Mouse (Mus musculus) limb, embryonic 14.5 days (tissue): ENCODE data around the gene Hist1h2ap. TPM values are rescaled to one million over a fixed set of nuclear protein-coding genes. Genes with fewer than 3 reads are reported as not detected.
"Not testable (repeated sequence)": the region's sequence is repeated elsewhere in the genome, so short reads cannot be mapped to it uniquely, and the experiment has no call there.

ENCODE experiments used
- ATAC-seq: fragments of 200-750 bp; cut with Nextera tagmentation; 2 replicates; pipeline ENCODE4 v1.8.0; 2017; ENCODE audit warnings: low read depth, moderate number of reproducible peaks, moderate TSS enrichment; ENCODE audit not compliant: low FRiP score
- DNase-seq: peaks from one replicate; pipeline ENCODE4 v3.0.0-alpha.2; 2015; ENCODE audit warnings: low spot score
- H3K27ac ChIP-seq: fragments of 300-500 bp; sonication (generic); replicated peaks from 2 replicates; pipeline ENCODE4 v1.5.1; 2014; ENCODE audit warnings: low read depth, mild to moderate bottlenecking, low read length, moderate library complexity, mixed read lengths
- H3K27me3 ChIP-seq: fragments of 300-500 bp; sonication (generic); 2 replicates; pipeline ENCODE4 v1.6.1; 2014; ENCODE audit warnings: low read length, mixed read lengths; ENCODE audit not compliant: control insufficient read depth, insufficient read depth
- H3K36me3 ChIP-seq: fragments of 300-500 bp; sonication (generic); 2 replicates; pipeline ENCODE4 v1.6.1; 2014; ENCODE audit warnings: mild to moderate bottlenecking, low read length, moderate library complexity, mixed read lengths; ENCODE audit not compliant: control insufficient read depth, insufficient read depth
- H3K4me1 ChIP-seq: fragments of 300-500 bp; sonication (generic); 2 replicates; pipeline ENCODE4 v1.6.1; 2014; ENCODE audit warnings: antibody characterized with exemption, low read length, mixed read lengths; ENCODE audit not compliant: control insufficient read depth, insufficient read depth
- H3K4me2 ChIP-seq: fragments of 300-500 bp; sonication (generic); replicated peaks from 2 replicates; pipeline ENCODE4 v1.6.1; 2014; ENCODE audit warnings: low read depth, mild to moderate bottlenecking, low read length, moderate library complexity; ENCODE audit not compliant: severe bottlenecking
- H3K4me3 ChIP-seq: fragments of 300-500 bp; sonication (generic); replicated peaks from 2 replicates; pipeline ENCODE4 v1.5.1; 2014; ENCODE audit warnings: low read length
- H3K9ac ChIP-seq: fragments of 300-500 bp; sonication (generic); 2 replicates; pipeline ENCODE4 v1.6.1; 2014; ENCODE audit warnings: mild to moderate bottlenecking, low read depth, low read length, moderate library complexity; ENCODE audit not compliant: severe bottlenecking
- H3K9me3 ChIP-seq: fragments of 300-500 bp; sonication (generic); 2 replicates; pipeline ENCODE4 v1.6.1; 2016; ENCODE audit warnings: low read length; ENCODE audit not compliant: control insufficient read depth
- POLR2A ChIP-seq: fragments of 200-500 bp; IDR thresholded peaks from 2 replicates; pipeline ENCODE4 v1.8.0; 2012; ENCODE audit warnings: inconsistent platforms, mild to moderate bottlenecking, moderate library complexity, borderline replicate concordance; ENCODE audit not compliant: insufficient read depth, insufficient read length; ENCODE audit errors: extremely low read depth
- WGBS: fragments of 180-500 bp; shearing (Covaris S2); extraction: QIAGEN DNeasy Blood & Tissue Kit; methylation state at CpG from one replicate; pipeline ENCODE4 v1.1.7; 2014; 5-methylcytosine and 5-hydroxymethylcytosine counted together
- polyA plus RNA-seq, 2 experiments: library from polyadenylated mRNA; depleted of rRNA in 1 of 2; stranded (reverse) in 1 of 2; unstranded in 1 of 2; fragments of >200 nt; fragmentation: Nextera tagmentation in 1 of 2; extraction: Ambion mirVana in 1 of 2; gene quantifications; 2 replicates each; pipeline versions ENCODE4 v1.2.1 to v1.2.3; 2012 to 2014

Hist1h2ap gene
- polyA plus RNA-seq, 2 experiments: 60.6 to 3,378 TPM

DNA sequence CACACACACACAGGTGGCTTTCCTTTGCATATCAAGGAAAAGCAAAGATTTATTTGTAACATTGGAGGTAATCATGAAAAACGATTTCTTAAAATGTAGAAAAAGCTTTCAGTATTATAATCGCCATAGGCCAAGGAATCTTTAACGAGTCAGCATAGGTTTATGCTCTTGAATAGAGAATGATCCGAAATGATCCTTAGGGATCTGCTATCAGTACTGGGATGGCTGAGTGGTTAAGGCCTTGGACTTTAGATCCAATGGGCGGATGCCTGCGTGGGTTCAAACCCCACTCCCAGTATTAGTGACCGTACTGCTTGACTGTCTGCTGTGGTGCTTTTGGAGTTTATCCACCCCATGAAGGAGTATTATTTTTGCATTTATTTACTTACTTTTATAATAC is 37.7 kb downstream of the Hist1h2ap start:
- DNase-seq: no peak
- Histone ChIP-seq H3K4me3 (no peak overlapping the region), H3K27me3 (no peaks in the 10 kb centered on the region), H3K4me2 (no peak overlapping the region), H3K9me3 (no peaks in the 10 kb centered on the region), H3K9ac (no peak overlapping the region), H3K27ac (no peak overlapping the region), H3K36me3 (no peaks in the 10 kb centered on the region), H3K4me1 (0 out of 2 replicates have a peak, but pooled peaks cover 4% of the 10 kb centered on the region)
- TF ChIP-seq POLR2A: no peak
- WGBS: 87% methylated on average over 7 of the region's 7 CpGs
- ATAC-seq: no peak

DNA sequence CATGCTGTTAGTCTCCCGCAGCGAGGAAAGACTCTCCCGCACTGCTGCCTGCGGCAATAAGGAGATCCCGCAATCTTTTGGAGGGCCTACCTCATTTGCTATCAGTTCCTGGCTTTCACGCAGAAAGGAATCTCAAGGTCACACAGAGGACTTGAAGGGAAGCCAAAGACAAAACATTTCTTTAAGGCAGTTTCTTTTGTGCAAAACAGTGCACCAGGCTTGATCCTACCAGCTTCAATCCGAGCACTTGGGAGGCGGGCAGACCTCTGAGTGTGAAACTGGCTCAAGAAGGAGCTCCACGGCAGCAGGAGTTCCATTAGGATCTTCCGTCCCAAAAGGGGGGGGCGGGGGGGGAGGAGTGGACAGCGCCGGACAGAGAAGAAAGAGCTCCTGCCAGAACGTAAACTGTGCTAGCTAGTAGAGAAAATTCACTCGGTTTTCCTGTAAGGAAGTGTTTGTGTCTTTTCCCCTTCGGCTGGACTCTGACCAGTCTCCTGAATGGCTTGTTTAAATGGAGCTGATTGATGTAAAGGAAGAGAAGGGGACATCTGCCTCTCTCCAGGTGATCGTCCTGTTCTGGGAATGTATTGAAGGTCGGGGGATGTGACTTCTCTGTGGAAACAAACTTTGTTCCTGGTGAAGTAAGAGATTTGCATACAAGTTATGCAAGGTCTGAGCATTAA is 42.6 kb downstream of the Hist1h2ap start:
- no peak for TF ChIP-seq POLR2A
- no peak for ATAC-seq
- peaks cover 17% of the 10 kb centered on the region for H3K4me1 ChIP-seq
- H3K27me3 ChIP-seq: no peaks in the 10 kb centered on the region
- peak overlapping the region; percentile 27 for H3K4me2 ChIP-seq
- WGBS: 13% methylated on average over 17 of the region's 18 CpGs
- no peak overlapping the region; the same call in 1 of the 2 replicates for H3K27ac ChIP-seq
- H3K4me3 ChIP-seq: 0 out of 2 replicates have a peak overlapping the region, but pooled peaks have one; percentile 0
- peak overlapping the region; percentile 31; the same call in 1 of the 2 replicates for H3K9ac ChIP-seq
- H3K9me3 ChIP-seq: no peaks in the 10 kb centered on the region
- no peaks in the 10 kb centered on the region for H3K36me3 ChIP-seq
- no peak for DNase-seq

DNA sequence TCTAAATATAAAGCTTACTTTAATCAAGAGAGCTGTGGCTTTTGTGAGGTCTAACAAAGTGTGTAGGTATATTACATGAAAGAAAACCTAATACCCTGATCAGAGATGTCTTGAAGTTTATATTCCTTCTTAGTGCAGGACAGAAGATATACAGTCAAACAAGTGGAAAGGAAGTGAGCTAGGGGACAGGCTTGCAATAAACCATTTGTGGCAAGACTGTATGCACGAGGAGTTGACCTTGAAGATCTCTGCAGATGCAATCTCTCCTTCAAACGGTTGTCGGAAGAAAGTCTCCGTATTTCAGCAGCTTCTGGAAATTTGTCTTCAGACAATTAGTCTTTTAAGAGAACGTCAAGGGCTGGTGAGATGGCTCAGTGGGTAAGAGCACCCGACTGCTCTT is 43.4 kb downstream of the Hist1h2ap start:
- TF ChIP-seq POLR2A: no peak
- no peak for DNase-seq
- WGBS: 58% methylated on average over 6 of the region's 6 CpGs
- H3K9ac ChIP-seq: no peak overlapping the region
- ATAC-seq: no peak
- no peak overlapping the region for H3K4me3 ChIP-seq
- H3K36me3 ChIP-seq: no peaks in the 10 kb centered on the region
- no peaks in the 10 kb centered on the region for H3K27me3 ChIP-seq
- peaks cover 19% of the 10 kb centered on the region for H3K4me1 ChIP-seq
- no peak overlapping the region for H3K27ac ChIP-seq
- H3K4me2 ChIP-seq: no peak overlapping the region
- H3K9me3 ChIP-seq: no peaks in the 10 kb centered on the region

DNA sequence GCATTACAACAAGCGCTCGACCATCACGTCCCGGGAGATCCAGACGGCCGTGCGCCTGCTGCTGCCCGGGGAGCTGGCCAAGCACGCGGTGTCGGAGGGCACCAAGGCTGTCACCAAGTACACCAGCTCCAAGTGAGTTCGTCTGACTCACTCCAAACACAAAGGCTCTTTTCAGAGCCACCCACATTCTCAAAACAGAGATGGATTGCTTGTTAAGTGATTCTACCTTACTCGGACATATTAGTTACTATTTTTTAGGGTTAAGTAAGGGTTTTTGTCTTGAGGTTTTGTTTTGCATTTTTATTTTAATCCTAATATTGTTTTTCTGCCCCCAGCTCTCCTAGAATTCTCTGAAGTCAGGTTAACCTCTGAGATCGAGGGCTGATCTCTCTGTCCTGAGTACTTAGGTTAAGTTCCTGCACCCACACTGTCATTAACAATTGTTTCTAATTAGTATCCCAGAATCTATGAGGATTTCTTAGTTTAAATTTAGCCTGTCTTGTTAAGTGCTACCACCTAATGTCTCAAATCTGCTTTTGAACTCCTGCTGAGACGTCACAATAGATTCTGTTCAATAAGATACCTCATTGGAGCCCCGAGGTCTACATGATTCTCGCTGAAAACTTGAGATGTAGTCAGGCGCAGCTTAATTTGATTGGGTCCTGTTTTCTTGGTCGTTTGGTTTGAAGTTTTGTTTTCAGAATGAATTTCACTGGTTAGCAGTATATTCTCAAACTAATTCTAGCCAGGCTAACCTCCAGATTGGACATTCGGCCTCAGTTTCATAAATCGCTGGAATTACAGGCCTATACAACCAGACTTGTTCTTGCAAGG is 45.3 kb downstream of the Hist1h2ap start:
- TF ChIP-seq POLR2A: no peak
- ATAC-seq (no peak), DNase-seq (peak; percentile 18)
- Histone ChIP-seq H3K27ac (peak overlapping the region; percentile 79), H3K4me2 (peak overlapping the region; percentile 46), H3K36me3 (no peaks in the 10 kb centered on the region), H3K4me3 (peak overlapping the region; percentile 37), H3K9ac (peak overlapping the region; percentile 50), H3K4me1 (peaks cover 27% of the 10 kb centered on the region), H3K27me3 (no peaks in the 10 kb centered on the region), H3K9me3 (no peaks in the 10 kb centered on the region)
- 20% methylated on average over 11 of the region's 21 CpGs for whole genome bisulfite sequencing

DNA sequence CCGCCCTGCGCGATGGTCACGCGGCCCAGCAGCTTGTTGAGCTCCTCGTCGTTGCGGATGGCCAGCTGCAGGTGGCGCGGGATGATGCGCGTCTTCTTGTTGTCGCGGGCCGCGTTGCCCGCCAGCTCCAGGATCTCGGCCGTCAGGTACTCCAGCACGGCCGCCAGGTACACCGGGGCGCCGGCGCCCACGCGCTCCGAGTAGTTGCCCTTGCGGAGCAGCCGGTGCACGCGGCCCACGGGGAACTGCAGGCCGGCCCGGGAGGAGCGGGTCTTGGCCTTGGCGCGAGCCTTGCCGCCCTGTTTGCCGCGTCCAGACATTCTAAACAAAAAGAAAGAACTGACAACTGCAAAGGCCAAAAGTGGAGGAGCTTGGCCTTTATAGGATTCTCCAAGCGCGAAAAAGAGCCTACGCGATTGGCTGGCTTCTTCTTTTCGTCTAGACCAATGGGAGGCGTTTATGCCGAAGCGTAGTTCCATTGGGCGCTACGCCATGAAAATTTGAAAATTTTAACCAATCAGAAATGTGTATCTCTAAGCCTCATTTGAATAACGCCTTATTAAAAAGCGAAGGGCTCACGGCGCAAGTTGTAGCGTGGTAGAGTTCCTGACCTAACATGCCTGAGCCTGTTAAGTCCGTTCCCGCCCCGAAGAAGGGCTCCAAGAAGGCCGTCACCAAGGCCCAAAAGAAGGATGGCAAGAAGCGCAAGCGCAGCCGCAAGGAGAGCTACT is 46.2 kb downstream of the Hist1h2ap start, which contains the start of the genes Hist1h2an and Hist1h2bp:
TSS of gene Hist1h2an (minus strand) at position 320 of the 731 bp plus-strand sequence.
TSS of gene Hist1h2bp (plus strand) at position 563 of the 731 bp plus-strand sequence.
- under 1% methylated on average over 29 of the region's 63 CpGs for WGBS
- peak; percentile 40; the same call in 1 of the 2 replicates for TF ChIP-seq POLR2A
- ATAC-seq: peak; percentile 91

More for the DNA sequence above, 46.2 kb downstream of the Hist1h2ap start, which contains the start of the genes Hist1h2an and Hist1h2bp:
- peak within 1 kb of the TSS; percentile 52 for H3K9ac ChIP-seq
- not testable (repeated sequence) for H3K9me3 ChIP-seq, H3K36me3 ChIP-seq, H3K27me3 ChIP-seq
- H3K4me3 ChIP-seq: peak within 1 kb of the TSS; percentile 37
- H3K4me2 ChIP-seq: peak within 1 kb of the TSS; percentile 50
- peak within 1 kb of the TSS; percentile 85 for H3K27ac ChIP-seq
- peaks cover 27% of the 10 kb centered on the region for H3K4me1 ChIP-seq
- peak; percentile 99 for DNase-seq
